Mouse (Mus musculus): ENCODE data around the gene 4930432M17Rik. TPM values are rescaled to one million over a fixed set of nuclear protein-coding genes. Genes with fewer than 3 reads are reported as not detected.
A peak's percentile ranks its signal among the peaks of the same experiment; 100 is the strongest.

Gene 4930432M17Rik
- total and polyA plus RNA-seq, 3 experiments: not detected

DNA sequence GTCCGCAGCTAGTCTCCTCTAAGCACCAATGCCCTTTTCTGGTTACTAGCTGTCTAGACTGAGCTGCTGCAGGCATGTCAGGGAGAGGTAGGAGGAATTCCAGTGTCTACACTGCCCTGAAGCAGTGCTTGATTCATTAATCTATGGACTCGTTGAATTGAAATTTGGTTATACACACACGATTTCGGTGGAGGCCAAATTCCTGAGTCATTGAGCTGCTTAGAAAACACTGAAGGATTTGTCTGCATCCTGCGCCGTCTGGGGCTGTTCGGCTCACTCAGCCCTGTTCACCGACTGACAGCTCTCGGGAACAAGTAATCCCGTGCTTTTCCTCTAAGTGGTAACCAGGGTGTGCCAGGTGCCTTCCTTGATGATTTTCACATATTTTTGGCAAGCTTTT, 55.1 kb downstream of the 4930432M17Rik start:
- Histone ChIP-seq H3K27ac (peak overlapping the region; percentile 54), H3K79me2 (replicated peaks; ENCODE audit: control insufficient read depth, insufficient read depth, low read length) (peaks cover 2% of the 10 kb centered on the region; the same call in 1 of the 2 replicates), H3K4me3 (peak overlapping the region; percentile 1; the same call in 1 of the 2 replicates), H3K4me1 (ENCODE audit: control insufficient read depth, insufficient read depth, low read length) (peaks cover 2% of the 10 kb centered on the region), H3K36me3 (ENCODE audit: control insufficient read depth, insufficient read depth, low read length) (0 out of 2 replicates have a peak, but pooled peaks cover 2% of the 10 kb centered on the region), H3K9ac (ENCODE audit: low read depth, low read length) (peak overlapping the region; percentile 10; the same call in 1 of the 2 replicates), H3K27me3 (ENCODE audit: control insufficient read depth, insufficient read depth, low read length) (peaks cover 1% of the 10 kb centered on the region; the same call in 1 of the 2 replicates)
- DNase-seq: no peak
- TF ChIP-seq POLR2A (IDR thresholded peaks at IDR 0.05; ENCODE audit: insufficient read depth, low read depth, low read length): no peak
- no peak for TF ChIP-seq EP300 (IDR thresholded peaks at IDR 0.05; ENCODE audit: insufficient read depth, low read depth, low read length)
- TF ChIP-seq CTCF (IDR thresholded peaks at IDR 0.05): no peak
- intact Hi-C loops (cut with DNase I): no loop called here
- 60% methylated on average over 10 of the region's 10 CpGs for WGBS

- DNase-seq: no peak
- Histone ChIP-seq H3K9ac (ENCODE audit: low read depth, low read length) (no peak overlapping the region), H3K79me2 (replicated peaks; ENCODE audit: control insufficient read depth, insufficient read depth, low read length) (peaks cover 2% of the 10 kb centered on the region; the same call in 1 of the 2 replicates), H3K27ac (no peak overlapping the region), H3K4me1 (ENCODE audit: control insufficient read depth, insufficient read depth, low read length) (peaks cover 2% of the 10 kb centered on the region; the same call in 1 of the 2 replicates), H3K4me3 (no peak overlapping the region), H3K27me3 (ENCODE audit: control insufficient read depth, insufficient read depth, low read length) (no peaks in the 10 kb centered on the region), H3K36me3 (ENCODE audit: control insufficient read depth, insufficient read depth, low read length) (peaks cover 5% of the 10 kb centered on the region; the same call in 1 of the 2 replicates)
- intact Hi-C loops (cut with DNase I): no loop called here
- WGBS: 69% methylated on average over 4 of the region's 4 CpGs
- no peak for TF ChIP-seq POLR2A (IDR thresholded peaks at IDR 0.05; ENCODE audit: insufficient read depth, low read depth, low read length)
- TF ChIP-seq EP300 (IDR thresholded peaks at IDR 0.05; ENCODE audit: insufficient read depth, low read depth, low read length): no peak
- no peak for TF ChIP-seq CTCF (IDR thresholded peaks at IDR 0.05)
Observed at GRCm38 (mm10) chr3:121729678-121730077, 59.1 kb downstream of the 4930432M17Rik start.

Other genes starting within 250 kb of the 4930432M17Rik start
- gene Cnn3, start 244.3 kb upstream of the 4930432M17Rik start, total RNA-seq (2021): 10 to 100 TPM; 37.8 to 40.2 TPM
- gene Cnn3, start 244.3 kb upstream of the 4930432M17Rik start, polyA plus RNA-seq (2012; rRNA removed): 45.4 and 75.7 TPM in 2 replicates
- gene Slc44a3, start 138.4 kb upstream of the 4930432M17Rik start, total RNA-seq (2021): not detected
- gene Slc44a3, start 138.4 kb upstream of the 4930432M17Rik start, polyA plus RNA-seq (2012; rRNA removed): 0.38 and 1.1 TPM in 2 replicates
- 10 to 100 TPM; 23.5 to 29.6 TPM for gene F3, start 52.8 kb downstream of the 4930432M17Rik start, total RNA-seq (2021)
- 22.4 and 23.9 TPM in 2 replicates for gene F3, start 52.8 kb downstream of the 4930432M17Rik start, polyA plus RNA-seq (2012; rRNA removed)
- 10 to 100 TPM; 73.6 to 78.9 TPM for gene Abcd3, start 144.5 kb downstream of the 4930432M17Rik start, total RNA-seq (2021)
- gene Abcd3, start 144.5 kb downstream of the 4930432M17Rik start, polyA plus RNA-seq (2012; rRNA removed): 19.5 and 29.3 TPM in 2 replicates